Mouse (Mus musculus): ENCODE data around the gene Pp2d1.

GRCm38 (mm10) chr17:53557443-53557842 lies 18.2 kb upstream of the Pp2d1 start:
- TF ChIP-seq CTCF (IDR thresholded peaks at IDR 0.05; ENCODE audit: borderline replicate concordance, insufficient read depth, low read length) (no peak), POLR2A (IDR thresholded peaks at IDR 0.05; ENCODE audit: low read depth, low read length) (no peak)
